Mouse (Mus musculus) spleen, postnatal 14 days (tissue): ENCODE results near the gene Atg5.
"Not testable (repeated sequence)": the region's sequence is repeated elsewhere in the genome, so short reads cannot be mapped to it uniquely, and the experiment has no call there.

Experiments used
- DNase-seq, 2 experiments: peaks; one replicate each; pipeline ENCODE4 v3.0.0; 2021 to 2022; ENCODE audit warnings: low spot score in 2 of 2

Atg5 gene

GRCm38 (mm10) chr10:44268145-44268860, at the start of gene Atg5:
TSS of gene Atg5 (plus strand) at chr10:44268358.
- peak; percentile 95 to 99 for DNase-seq

DNA sequence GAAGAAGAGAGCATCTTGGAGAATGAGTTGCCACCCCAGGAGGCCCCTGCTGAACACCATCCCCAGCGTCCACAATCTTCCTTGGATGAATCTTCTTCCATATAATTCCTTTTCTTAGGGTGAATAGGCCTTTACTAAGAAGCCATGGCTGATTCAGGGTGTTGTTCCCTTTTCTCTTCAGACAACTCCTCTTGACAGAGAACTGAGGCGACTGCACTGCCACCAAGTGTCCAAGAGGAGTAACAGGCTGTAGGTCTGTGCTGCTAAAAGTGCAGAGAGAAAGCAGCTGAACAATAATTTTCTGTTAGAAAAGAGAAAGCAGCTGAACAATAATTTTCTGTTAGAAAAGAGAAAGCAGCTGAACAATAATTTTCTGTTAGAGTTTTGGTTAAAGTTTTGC, 49.1 kb upstream of the Atg5 start:
- DNase-seq: not testable (repeated sequence)

GRCm38 (mm10) chr10:44224345-44224744, 43.8 kb upstream of the Atg5 start:
- no peak for DNase-seq

GRCm38 (mm10) chr10:44233351-44233750, 34.8 kb upstream of the Atg5 start:
- DNase-seq: peak in 1 of 2 experiments; percentile 28

DNA sequence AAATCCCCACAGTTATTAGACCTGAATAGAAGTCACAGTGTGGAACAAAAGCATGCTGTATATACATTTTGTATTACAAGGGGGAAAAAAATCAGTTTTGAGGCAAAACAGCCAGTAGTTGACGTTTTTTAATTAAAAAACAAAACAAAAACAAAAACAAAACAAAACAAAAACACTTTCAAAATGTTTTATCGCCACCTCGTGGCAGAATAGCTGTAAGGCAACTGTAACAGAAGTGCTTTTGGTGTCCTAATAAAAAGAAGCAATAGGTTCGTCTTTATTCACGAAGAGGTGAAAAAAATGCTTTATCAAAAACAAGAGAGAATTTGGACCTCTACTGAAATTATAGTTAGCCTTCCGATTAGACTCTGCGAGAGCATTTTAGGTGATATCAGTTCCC, 32.9 kb upstream of the Atg5 start:
- DNase-seq: not testable (repeated sequence)

DNA sequence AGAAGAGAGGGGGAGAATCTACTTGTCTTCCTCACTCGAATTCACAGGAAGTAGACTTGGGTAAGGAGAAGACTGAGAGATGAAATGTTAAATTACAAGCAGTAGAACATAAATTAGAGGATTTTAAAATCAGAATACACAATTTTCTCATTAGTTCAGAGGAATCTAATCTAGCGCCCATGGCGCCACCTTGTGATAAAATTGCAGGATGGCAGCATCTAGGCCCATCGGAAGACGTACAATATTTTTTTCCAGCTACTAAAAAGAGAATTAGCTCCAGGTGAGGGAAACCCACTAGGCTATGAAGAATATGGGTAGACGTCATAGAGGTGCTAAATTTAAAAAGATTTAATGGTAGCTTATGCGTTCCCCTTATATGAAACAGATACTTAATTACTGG, 11.5 kb upstream of the Atg5 start:
- DNase-seq: no peak

- DNase-seq: no peak
Observed at GRCm38 (mm10) chr10:44265835-44266234, 2.3 kb upstream of the Atg5 start.

DNA sequence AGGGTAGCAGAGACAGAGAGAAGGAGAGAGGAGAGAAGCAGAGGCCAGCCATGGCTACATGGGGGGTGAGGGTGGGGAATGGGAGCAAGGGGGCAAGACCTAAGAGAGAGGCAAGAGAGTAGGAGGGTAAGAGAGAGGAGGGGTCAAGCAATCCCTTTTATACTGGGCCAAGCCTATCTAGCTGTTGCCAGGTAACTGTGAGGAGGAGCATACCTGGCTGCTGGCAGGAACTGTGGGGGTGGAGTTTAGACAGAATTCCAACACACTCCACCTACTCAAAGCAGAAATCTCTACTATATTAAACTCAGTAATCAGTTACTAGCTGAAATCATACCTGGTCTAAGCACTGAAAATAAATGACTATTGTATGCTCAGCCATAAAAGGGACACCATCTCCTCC, 1.6 kb upstream of the Atg5 start:
- no peak for DNase-seq

GRCm38 (mm10) chr10:44267426-44268142, 574 bp upstream of the Atg5 start:
- DNase-seq: no peak

GRCm38 (mm10) chr10:44269211-44269610, 1.1 kb downstream of the Atg5 start:
- no peak for DNase-seq

DNA sequence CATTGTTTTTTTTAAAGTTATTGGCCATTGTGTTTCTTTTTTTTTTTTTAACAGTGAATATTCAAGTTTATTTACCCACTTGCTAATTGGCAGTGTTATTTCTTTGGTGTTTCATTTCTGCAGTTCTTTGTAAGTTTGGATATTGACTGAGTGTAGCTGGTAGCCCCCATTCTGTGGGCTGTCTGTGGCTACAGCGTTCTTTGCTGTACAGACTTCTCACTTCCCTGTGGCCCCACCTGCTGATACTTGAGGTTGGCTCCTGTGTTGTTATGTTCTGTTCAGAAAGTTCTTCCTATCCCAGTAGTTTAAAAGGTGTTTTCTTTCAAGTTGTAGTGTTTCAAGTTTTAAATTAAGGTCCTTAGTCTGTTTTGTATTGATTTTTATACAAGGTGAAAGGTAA, 14.2 kb downstream of the Atg5 start:
- no peak for DNase-seq

DNA sequence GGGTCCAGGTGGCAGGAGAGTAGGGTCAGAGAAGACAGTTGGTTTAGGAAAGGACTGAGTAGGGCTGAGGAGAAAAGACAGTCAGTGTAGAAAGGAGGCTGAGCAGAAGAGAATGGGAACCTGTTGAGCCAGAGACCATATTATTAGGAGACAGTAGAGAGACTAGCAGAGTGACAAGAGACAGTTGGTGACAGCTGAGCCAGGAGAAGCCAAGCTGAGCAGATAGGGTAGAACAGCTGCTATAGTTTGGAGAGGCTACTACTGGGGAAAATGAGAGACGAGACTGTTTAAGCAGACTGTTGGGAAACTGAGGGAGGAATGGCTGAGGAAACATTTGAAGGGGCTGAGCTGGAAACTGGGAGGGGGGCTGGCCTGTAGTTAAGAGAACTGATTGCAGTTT, 16.9 kb downstream of the Atg5 start:
- DNase-seq: no peak

DNA sequence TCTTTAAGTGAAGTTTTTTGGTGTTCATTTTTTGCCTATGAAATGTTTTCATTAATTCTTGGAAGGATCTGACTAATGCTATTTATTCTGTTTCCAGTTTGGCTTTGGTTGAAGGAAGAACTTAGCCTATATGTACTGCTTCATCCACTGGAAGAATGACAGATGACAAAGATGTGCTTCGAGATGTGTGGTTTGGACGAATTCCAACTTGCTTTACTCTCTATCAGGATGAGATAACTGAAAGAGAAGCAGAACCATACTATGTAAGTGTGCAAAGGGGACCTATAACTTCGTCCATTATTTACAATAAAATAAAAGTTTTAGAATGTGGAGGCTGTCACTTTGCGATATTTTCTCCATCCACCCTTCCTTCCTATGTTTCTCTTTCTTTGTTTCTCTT, 17.8 kb downstream of the Atg5 start:
- DNase-seq: no peak

GRCm38 (mm10) chr10:44290876-44291275, 22.7 kb downstream of the Atg5 start:
- no peak for DNase-seq

DNA sequence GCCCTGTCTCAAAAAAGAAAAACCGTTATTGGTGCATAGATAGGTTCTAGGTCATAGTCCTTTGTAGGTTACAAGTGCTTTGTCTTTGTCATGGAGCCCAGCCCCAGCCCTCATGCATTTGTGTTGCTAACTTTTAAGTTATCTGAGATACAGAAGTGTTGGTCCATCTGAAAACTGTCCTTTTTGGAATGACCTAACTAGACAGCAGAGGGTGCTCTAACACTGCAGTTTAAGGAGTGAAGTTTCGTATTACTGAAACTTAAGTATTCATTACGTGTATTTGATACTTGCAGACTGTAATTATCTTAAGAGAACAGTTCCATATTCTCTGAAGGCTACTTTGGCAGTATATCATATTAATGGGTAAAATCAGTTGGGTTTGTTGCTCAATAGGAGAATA, 24.0 kb downstream of the Atg5 start:
- no peak for DNase-seq

- no peak for DNase-seq
Observed at GRCm38 (mm10) chr10:44299165-44299564, 31.0 kb downstream of the Atg5 start.

- no peak for DNase-seq
Observed at GRCm38 (mm10) chr10:44300078-44300477, 31.9 kb downstream of the Atg5 start.

DNA sequence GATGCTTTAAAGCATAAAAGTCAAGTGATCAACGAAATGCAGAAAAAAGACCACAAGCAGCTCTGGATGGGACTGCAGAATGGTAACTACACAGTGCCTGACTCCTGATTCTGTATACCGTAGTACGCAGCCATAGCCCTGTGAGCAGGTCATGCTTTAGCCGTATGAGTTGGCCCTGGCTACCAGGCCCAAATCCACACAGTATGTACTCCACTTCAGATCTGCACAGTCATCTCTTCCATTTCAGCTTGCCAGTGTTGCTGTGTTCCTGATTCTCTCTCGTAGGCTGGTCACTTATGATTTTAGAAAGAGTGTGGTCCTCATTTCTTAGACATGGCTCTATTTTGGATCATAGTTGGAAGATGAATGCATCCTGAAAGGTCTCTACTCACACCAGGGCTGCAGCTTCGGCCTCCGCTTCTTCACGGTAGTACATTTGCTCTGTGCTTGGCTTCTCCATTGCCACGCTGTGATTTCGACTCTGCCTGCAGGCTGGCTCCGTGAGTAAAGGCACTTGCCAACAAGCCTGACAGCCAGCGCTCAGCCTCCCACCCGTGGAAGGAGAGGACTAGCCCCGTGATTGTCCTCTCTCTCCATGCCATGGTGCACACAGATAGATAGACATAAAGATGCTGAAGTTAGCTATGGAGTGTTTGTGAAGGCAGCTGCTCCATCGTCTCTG, 35.6 kb downstream of the Atg5 start:
- DNase-seq: no peak

DNA sequence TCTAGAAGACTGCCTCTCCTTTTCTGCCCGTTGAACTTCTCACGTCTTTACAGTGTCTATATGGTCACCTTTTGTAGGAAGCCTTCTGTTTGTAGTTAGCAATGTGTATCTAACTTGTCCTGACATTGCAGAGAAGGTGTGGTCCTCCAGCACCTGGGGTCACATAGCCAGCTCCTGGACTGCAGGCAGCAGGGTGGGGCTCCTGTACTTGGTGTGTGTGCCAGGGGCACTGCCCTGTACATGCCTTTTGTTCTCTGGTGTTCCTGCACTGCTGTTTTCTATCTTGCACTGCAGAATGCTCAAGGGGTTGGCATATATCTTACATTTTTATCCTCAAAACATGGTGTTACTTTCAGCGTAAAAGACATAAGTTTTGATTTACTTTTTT, 36.2 kb downstream of the Atg5 start:
- no peak for DNase-seq

GRCm38 (mm10) chr10:44304845-44305244, 36.7 kb downstream of the Atg5 start:
- DNase-seq: no peak

DNA sequence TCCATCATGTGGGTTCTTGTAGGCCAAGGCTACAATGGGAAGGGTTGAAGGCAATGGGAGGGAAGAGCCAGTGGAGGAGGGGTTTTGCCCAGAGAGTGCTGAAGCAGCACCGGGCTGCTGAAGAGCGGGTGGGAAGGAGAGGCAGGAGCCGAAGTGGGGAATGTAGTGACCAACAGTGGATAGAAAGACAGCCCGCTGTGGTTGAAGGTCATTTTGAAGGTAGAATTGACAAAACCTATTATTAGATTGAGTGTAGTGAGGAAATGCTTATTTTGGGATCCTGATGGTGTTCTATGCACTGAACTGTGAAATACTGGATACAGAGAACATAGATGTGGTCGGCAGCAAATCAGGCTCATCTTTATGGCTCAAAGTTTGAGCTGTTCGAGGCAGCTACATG, 38.1 kb downstream of the Atg5 start:
- no peak for DNase-seq

- no peak for DNase-seq
Observed at GRCm38 (mm10) chr10:44308280-44308679, 40.1 kb downstream of the Atg5 start.

- DNase-seq: no peak
Observed at GRCm38 (mm10) chr10:44309250-44309649, 41.1 kb downstream of the Atg5 start.
